Mouse (Mus musculus) lung, adult 2 months (tissue): Measurements from ENCODE around the gene Tppp2. TPM values are rescaled to one million over a fixed set of nuclear protein-coding genes. Genes with fewer than 3 reads are reported as not detected.

ENCODE experiments used
- DNase-seq: peaks from one replicate; pipeline ENCODE4 v3.0.0; 2022
- H3K4me1 ChIP-seq: fragments of 200-500 bp; 2 replicates; pipeline ENCODE4 v1.6.1; 2011; ENCODE audit warnings: low read length; ENCODE audit not compliant: control insufficient read depth, insufficient read depth
- H3K4me3 ChIP-seq: fragments of 200-500 bp; replicated peaks from 2 replicates; pipeline ENCODE3; 2011; ENCODE audit warnings: low read depth, mild to moderate bottlenecking, control low read depth, low read length; ENCODE audit errors: extremely low read depth
- CTCF ChIP-seq: fragments of 200-500 bp; IDR thresholded peaks from 2 replicates; pipeline ENCODE4 v1.5.1; 2011; ENCODE audit warnings: mild to moderate bottlenecking, low read length, control low read depth; ENCODE audit not compliant: insufficient read depth
- POLR2A ChIP-seq: fragments of 200-500 bp; IDR thresholded peaks from 2 replicates; pipeline ENCODE4 v1.6.1; 2011; ENCODE audit warnings: low read depth, mild to moderate bottlenecking, control low read depth, low read length, borderline replicate concordance; ENCODE audit errors: extremely low read depth
- WGBS: fragments of 180-500 bp; shearing (Covaris S2); methylation state at CpG from one replicate; pipeline ENCODE4 v1.1.7; 2018; 5-methylcytosine and 5-hydroxymethylcytosine counted together
- polyA plus RNA-seq: library from polyadenylated mRNA; depleted of rRNA; stranded (reverse); fragments of >200 nt; gene quantifications from 2 replicates; pipeline ENCODE4 v1.2.3, GENCODE M21; 2012; rRNA removed

The Tppp2 gene
- polyA plus RNA-seq = not detected in 2 replicates

DNA sequence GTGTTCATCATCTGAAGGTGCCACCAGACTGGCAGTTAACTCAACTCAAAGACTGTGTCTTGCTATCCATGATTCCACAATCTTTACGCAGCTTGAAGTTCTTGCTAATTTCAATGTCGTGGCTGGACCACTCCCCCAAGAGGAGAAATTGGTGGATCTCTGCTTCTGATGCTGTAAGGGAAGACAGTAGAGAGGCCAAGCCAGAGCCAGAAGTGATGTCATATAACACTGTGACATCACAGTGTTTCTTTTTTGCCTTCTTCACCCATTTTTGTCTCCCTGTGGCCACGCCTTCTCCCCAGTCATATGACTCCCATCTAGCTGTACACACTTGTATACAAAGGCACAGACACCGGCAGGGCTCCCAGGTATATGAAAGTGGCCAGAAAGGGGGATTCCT, at the start of gene Tppp2:
Gene Tppp2, plus strand, starts transcription at position 301 of the 400 bp plus-strand sequence.
- 91% methylated on average over 4 of the region's 4 CpGs for WGBS
- DNase-seq = no peak
- Histone ChIP-seq H3K4me3 (no peak within 1 kb of the TSS), H3K4me1 (peaks cover 6% of the 10 kb centered on the region)
- TF ChIP-seq POLR2A = no peak
- TF ChIP-seq CTCF = no peak

DNA sequence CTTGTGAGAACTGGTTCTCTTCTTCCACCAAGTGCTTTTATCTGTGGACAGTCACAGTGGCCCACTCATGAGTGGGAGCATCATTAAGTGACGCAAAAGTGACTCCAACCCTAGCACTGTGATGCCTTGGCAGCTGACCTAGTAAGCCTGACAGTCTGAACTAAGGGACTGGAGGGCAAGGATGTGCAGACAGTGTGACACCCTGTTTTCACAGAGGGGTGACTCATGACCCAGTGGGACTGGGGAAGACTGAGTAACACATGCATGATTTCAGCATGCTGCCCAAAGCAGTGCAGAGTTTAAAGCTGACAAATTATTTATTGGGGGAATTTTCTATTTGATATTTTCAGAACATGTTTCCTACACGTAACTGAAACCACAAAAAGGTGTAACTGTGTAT, 47.5 kb upstream of the Tppp2 start:
- no peak for DNase-seq
- H3K4me1 ChIP-seq = no peaks in the 10 kb centered on the region
- TF ChIP-seq CTCF = no peak
- TF ChIP-seq POLR2A = no peak
- H3K4me3 ChIP-seq = no peak overlapping the region
- WGBS = 56% methylated on average over 2 of the region's 2 CpGs

DNA sequence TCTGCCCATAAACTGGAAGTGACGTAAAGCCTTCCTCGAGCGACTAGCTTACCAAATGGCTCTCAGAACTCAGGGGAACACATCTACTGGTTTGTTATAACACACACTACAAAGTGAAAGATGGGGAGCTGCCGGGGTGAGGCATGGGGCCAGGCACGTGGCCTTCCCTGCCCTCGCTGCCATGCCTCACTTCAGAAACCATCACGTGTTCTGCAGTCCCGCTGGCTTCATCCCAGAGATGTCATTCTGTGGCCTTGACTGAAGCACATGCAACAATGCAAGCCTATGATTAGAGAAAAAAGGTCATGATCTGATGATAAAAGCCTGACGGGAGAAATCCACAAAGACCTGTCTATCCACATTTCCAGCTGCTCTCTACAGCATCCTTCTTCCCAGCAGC, 46.5 kb upstream of the Tppp2 start:
- 69% methylated on average over 9 of the region's 9 CpGs for WGBS
- no peak for DNase-seq
- no peak overlapping the region for H3K4me3 ChIP-seq
- no peak for TF ChIP-seq POLR2A
- no peak for TF ChIP-seq CTCF
- H3K4me1 ChIP-seq = no peaks in the 10 kb centered on the region

DNA sequence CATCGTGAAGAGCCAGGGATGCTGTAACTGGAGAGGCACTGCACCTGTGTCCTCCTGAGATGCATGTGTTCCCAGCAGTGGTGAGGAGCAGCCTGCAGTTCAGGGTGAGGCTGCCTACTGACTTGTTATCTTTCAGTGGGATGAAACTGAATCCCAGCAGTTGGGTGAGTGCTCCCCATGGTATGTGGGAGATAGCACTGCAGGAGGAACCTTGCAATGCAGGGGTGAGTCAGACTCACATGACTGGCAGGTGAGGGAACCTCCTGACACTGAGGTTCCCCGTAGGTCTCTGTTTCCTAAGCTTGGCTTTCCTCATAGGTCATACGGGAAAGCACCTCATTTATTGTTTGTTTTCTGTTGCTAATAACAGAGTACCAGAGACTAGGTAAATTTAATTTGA, 40.7 kb upstream of the Tppp2 start:
- 70% methylated on average over 3 of the region's 3 CpGs for WGBS
- H3K4me3 ChIP-seq = no peak overlapping the region
- DNase-seq = no peak
- no peak for TF ChIP-seq POLR2A
- no peak for TF ChIP-seq CTCF
- H3K4me1 ChIP-seq = no peaks in the 10 kb centered on the region

DNA sequence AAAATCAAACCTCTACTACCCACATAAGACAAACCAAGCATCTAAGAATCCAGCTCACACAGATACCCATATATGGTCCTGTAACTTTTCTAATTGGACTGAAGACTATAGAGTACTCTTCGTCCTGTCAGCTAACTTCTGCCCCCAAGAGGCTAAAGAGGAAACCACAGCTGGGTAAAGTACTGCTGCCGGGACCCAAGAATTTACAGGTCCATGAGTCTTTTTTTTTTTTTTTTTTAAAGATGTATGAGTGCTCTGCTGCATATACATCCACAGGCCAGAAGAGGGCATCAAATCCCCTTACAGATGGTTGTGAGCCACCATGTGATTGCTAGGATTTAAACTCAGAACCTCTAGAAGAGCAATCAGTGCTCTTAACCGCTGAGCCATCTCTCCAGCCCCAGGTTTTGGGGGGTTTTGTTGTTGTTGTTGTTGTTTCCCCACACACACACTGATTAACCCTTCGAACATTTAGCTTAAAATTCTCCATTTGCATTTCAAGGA, 34.6 kb upstream of the Tppp2 start:
- Histone ChIP-seq H3K4me3 (peak overlapping the region; percentile 89), H3K4me1 (peaks cover 2% of the 10 kb centered on the region; the same call in 1 of the 2 replicates)
- no peak for TF ChIP-seq POLR2A
- TF ChIP-seq CTCF = 0 out of 2 replicates have a peak, but pooled peaks have one; percentile 12
- DNase-seq = peak; percentile 60
- 0% methylated on average over 4 of the region's 4 CpGs for WGBS

DNA sequence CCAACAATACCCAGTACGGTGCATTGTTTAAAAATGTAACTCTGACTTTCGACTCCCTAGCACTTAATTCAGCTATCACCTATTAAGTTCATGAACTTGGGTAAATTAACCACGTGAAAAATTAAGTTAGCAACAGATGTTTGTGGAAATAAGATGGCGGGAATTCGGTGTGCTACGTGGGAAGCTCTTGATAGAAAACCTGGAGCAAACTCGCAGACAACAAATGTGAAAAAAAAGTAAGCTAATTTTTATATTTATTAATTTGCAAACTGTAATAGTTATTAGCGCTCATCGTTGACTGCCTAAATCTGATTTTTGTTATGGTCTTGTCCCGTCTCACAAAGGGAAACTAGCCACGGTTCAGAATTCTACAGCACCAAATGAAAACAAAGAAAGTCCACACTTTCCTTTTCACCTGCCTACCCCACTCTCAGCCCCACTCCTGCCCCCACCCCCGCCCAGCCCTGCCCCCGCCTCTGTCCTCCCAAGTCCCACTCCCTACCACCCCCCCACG, 34.1 kb upstream of the Tppp2 start:
- peaks cover 2% of the 10 kb centered on the region; the same call in 1 of the 2 replicates for H3K4me1 ChIP-seq
- no peak for TF ChIP-seq CTCF
- no peak for TF ChIP-seq POLR2A
- no peak for DNase-seq
- WGBS = under 1% methylated on average over 14 of the region's 14 CpGs
- peak overlapping the region; percentile 89 for H3K4me3 ChIP-seq

DNA sequence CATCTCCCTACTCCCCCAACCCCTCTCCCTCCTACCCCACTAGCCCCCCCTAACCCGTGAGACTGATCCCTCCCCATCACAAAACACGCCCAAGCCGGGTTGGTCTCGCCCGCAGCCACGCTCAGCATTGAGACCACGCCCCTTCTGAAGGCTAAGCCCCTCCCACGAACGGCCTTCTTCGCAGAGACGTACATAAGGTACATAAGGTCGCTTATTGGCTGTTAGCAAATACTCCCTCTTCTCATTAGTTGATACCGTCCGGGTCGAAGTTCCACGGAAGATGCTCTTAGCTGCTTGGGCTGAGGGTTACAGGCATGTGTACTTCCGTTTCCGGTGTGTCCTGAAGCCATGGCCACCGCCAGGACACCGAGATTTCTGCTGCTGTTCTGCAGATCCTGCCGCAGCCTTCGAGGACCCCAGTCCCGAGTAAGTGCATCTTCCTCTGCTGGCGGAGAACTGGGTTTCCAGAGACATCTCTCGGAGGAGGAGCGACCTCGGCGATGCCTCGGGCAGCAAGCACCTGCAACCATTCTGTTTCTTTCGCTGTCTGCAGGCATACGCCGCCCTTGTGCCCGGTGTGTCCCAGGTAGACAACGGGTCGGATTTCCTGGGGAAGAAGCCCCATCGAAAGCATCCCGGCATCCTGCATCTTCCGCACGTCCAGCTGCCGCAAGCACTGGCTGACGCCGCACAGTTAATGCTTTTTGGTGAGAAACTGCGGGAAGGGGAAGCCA, 33.5 kb upstream of the Tppp2 start, which contains the start of gene Mettl17:
Gene Mettl17, plus strand, starts transcription at position 245 of the 734 bp plus-strand sequence.
- WGBS = under 1% methylated on average over 43 of the region's 43 CpGs
- H3K4me1 ChIP-seq = peaks cover 2% of the 10 kb centered on the region; the same call in 1 of the 2 replicates
- TF ChIP-seq CTCF = no peak
- TF ChIP-seq POLR2A = peak; percentile 80; the same call in 1 of the 2 replicates
- DNase-seq = peak; percentile 88
- H3K4me3 ChIP-seq = peak within 1 kb of the TSS; percentile 89

DNA sequence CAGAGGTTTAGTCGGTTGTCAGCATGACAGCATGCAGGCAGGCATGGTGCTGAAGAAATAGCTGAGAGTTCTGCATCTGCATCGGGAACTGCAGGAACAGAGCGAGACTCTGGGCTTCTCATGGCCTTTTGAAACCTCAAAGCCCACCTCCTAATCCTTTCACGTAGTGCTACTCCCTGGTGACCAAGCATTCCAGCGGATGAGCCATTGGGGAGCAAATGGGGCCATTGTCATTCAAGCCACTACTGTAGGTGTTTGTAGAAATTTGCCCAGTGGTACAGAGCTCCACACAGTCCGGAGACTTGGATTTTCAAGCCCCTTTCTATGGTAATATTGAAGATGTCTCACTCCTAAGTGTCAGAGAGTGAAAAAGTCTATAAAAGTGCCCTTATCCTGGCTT, 32.2 kb upstream of the Tppp2 start:
- DNase-seq = no peak
- Histone ChIP-seq H3K4me3 (no peak overlapping the region), H3K4me1 (peaks cover 2% of the 10 kb centered on the region; the same call in 1 of the 2 replicates)
- 73% methylated on average over 6 of the region's 6 CpGs for WGBS
- TF ChIP-seq CTCF (no peak), POLR2A (no peak)

DNA sequence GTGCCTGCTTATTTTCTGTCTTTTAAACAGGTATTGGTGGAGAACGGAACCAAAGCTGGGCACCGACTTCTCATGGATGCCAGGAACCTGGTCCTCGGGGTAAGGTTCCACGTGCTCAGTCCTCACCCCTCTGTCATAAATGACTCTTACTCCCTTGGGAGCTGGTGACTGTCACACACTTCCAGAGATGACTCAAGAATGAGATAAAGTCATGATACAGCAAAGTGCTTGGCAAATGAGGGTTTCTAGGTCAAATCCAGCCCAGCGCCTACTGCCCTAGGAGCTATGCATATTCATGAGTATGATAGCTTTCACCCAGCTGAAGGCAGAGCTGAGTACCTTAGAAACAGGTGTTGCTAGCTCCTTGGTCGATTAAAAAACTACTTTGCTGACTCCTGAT, 28.4 kb upstream of the Tppp2 start:
- DNase-seq = no peak
- Histone ChIP-seq H3K4me3 (no peak overlapping the region), H3K4me1 (peaks cover 2% of the 10 kb centered on the region; the same call in 1 of the 2 replicates)
- 88% methylated on average over 6 of the region's 6 CpGs for WGBS
- no peak for TF ChIP-seq CTCF
- TF ChIP-seq POLR2A = no peak
